22 mouse cellular contexts compared by ENCODE assay signal in the genomic region with DNA sequence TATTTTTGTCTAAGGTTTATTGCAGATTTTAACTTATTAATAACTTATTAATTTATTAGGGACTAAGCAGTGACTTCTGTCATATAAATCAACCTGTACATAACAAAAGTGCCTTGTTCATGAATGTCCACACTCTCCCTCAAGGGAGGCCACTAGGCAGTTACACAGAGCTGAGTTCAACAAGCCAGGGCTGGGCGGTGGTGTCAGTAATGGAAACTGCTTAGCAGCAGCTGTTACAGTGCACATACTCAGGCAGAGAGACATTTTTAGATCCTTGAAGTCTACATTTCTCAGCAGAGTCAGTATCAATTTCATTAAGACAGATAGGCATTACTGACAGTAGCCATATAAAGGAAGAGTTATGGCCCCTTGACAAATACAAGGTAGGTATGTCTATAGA. TPM values are rescaled to one million over a fixed set of nuclear protein-coding genes. Genes with fewer than 3 reads are reported as not detected.
DNase-seq lines count a peak whose midpoint lies in the region; TF ChIP-seq lines count a peak whose summit lies in the region.
"Had no signal": no experiment of that assay in that cellular context is flagged by ENCODE, and none has a peak within 500 bp of the region (broad histone marks: within the 10 kb centered on the region; RNA-seq: fewer than 3 reads in every experiment).

No protein-coding gene starts in this region.

- DNase-seq in gastrocnemius, adult 2 months, result peak; percentile 80
- no peak for DNase-seq in gastrocnemius, postnatal 25 days
- no peak for DNase-seq in layer of hippocampus, adult 2 months (ENCODE audit: low spot score in 2 of 2)
- DNase-seq in layer of hippocampus, adult 9-10 months (ENCODE audit: low spot score), result no peak
- peak; percentile 56 for DNase-seq in gastrocnemius, postnatal 14 days
- DNase-seq in skeletal muscle tissue, adult 2 months (ENCODE audit: low read depth, low spot score), result peak; percentile 76
- no peak for DNase-seq in left cerebral cortex, postnatal 36 days (ENCODE audit: low spot score in 2 of 2)
- DNase-seq: adrenal gland, postnatal 25 days; cerebellum, adult 11-12 months; cerebellum, adult 9-11 months; embryo, embryonic 11 days; heart, adult 11 months; kidney, adult 18-20 months; lung, embryonic 14.5 days; lung, postnatal 14 days; thymus, postnatal 4 days had no signal

- H3K27ac ChIP-seq in gastrocnemius, adult 2 months, result peak overlapping the region; percentile 80
- H3K27ac ChIP-seq in layer of hippocampus, adult 2 months, result peak overlapping the region; percentile 10; the same call in 1 of the 2 replicates
- H3K27ac ChIP-seq: embryonic facial prominence, embryonic 13.5 days; heart, embryonic 10.5 days; heart, embryonic 15.5 days; liver, embryonic 15.5 days; neural tube, embryonic 13.5 days had no signal

- intact Hi-C loops in gastrocnemius, adult 2 months (cut with DNase I), result no loop called here
- intact Hi-C loops in gastrocnemius, postnatal 14 days (cut with DNase I; ENCODE audit: low total_unique reads), result no loop called here
- intact Hi-C loops in left cerebral cortex, postnatal 36 days (cut with DNase I), result no loop called here

- H3K4me3 ChIP-seq in gastrocnemius, adult 2 months, result no peak overlapping the region; the same call in 1 of the 2 replicates
- no peak overlapping the region for H3K4me3 ChIP-seq in layer of hippocampus, adult 2 months
- H3K4me3 ChIP-seq: embryonic facial prominence, embryonic 13.5 days; erythroblast, embryonic 14.5 days; heart, embryonic 10.5 days; heart, embryonic 15.5 days; liver, embryonic 15.5 days; neural tube, embryonic 13.5 days had no signal

- peak; percentile 1; the same call in 1 of the 2 replicates for TF ChIP-seq CTCF in gastrocnemius, adult 2 months (IDR thresholded peaks at IDR 0.05)
- no peak for TF ChIP-seq CTCF in layer of hippocampus, adult 2 months (conservative IDR thresholded peaks at IDR 0.05)

RNA-seq across cellular contexts. Expression of a gene that starts 33.1 kb away (rescaled TPM):
- total RNA-seq in gastrocnemius, adult 2 months (2021), result 100 to 1,000 TPM; 474 to 554 TPM
- 100 to 1,000 TPM; 358 to 461 TPM for total RNA-seq in gastrocnemius, postnatal 25 days (2021)
- 10 to 100 TPM; 74.0 to 81.0 TPM for total RNA-seq in layer of hippocampus, adult 2 months (2021)
- 100 to 1,000 TPM; 264 to 284 TPM for total RNA-seq in gastrocnemius, postnatal 14 days (2021)
- total RNA-seq in left cerebral cortex, postnatal 36 days (2021), result 10 to 100 TPM; 71.0 to 73.6 TPM

Comparison
In these comparisons a context has a peak if more than half of its experiments do, and no peak if none do; other contexts are left out.
1. DNase-seq: peak in gastrocnemius, adult 2 months (single experiment), gastrocnemius, postnatal 14 days (single experiment) and skeletal muscle tissue, adult 2 months (single experiment); none in gastrocnemius, postnatal 25 days (single experiment), layer of hippocampus, adult 2 months (0 of 2), layer of hippocampus, adult 9-10 months (single experiment) and left cerebral cortex, postnatal 36 days (0 of 2).